Mouse (Mus musculus): ENCODE data around the gene Cnga1. TPM values are rescaled to one million over a fixed set of nuclear protein-coding genes. Genes with fewer than 3 reads are reported as not detected.
"Not testable (repeated sequence)": the region's sequence is repeated elsewhere in the genome, so short reads cannot be mapped to it uniquely, and the experiment has no call there.

Cnga1 gene
- polyA plus RNA-seq, 1 experiment from 2014 or later: not detected

DNA sequence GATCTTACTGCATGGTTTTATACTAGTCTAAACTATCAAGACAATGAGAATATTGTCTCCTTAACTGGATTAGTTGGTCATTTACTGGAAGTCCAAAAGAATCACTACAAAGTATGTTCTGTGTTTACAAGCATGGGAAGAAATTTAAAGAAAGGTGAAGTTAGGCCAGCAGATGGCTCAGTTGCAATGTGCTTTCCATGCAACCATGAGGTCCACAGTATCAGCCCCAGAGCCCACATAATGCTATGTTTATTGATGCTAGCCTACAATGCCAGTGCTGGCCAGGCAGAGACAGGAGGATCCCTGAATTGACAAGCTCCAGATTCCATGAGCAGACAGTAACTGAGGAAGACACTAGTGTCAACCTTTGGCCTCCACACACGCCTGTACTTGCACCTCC is 23.1 kb downstream of the Cnga1 start:
- WGBS: 86% methylated on average over 1 of the region's 1 CpGs
- H3K9me3 ChIP-seq (ENCODE audit: control insufficient read depth, low read length): no peaks in the 10 kb centered on the region
- H3K36me3 ChIP-seq (ENCODE audit: control insufficient read depth, insufficient read depth, low read length): no peaks in the 10 kb centered on the region
- H3K27me3 ChIP-seq (ENCODE audit: control insufficient read depth, insufficient read depth, low read length): no peaks in the 10 kb centered on the region
- no peak overlapping the region for H3K27ac ChIP-seq (ENCODE audit: low read depth, low read length)
- no peak overlapping the region for H3K4me2 ChIP-seq (replicated peaks; ENCODE audit: low read depth, low read length)
- H3K4me3 ChIP-seq (ENCODE audit: low read length): no peak overlapping the region
- ATAC-seq (ENCODE audit: low FRiP score, low TSS enrichment): no peak
- no peaks in the 10 kb centered on the region for H3K4me1 ChIP-seq (ENCODE audit: control insufficient read depth, insufficient read depth, low read length)
- H3K9ac ChIP-seq (ENCODE audit: low read depth, low read length): no peak overlapping the region

- Histone ChIP-seq H3K27me3 (ENCODE audit: control insufficient read depth, insufficient read depth, low read length) (no peaks in the 10 kb centered on the region), H3K9me3 (ENCODE audit: control insufficient read depth, low read length) (no peaks in the 10 kb centered on the region), H3K4me3 (ENCODE audit: low read length) (no peak overlapping the region), H3K9ac (ENCODE audit: low read depth, low read length) (no peak overlapping the region), H3K4me2 (replicated peaks; ENCODE audit: low read depth, low read length) (no peak overlapping the region), H3K36me3 (ENCODE audit: control insufficient read depth, insufficient read depth, low read length) (no peaks in the 10 kb centered on the region), H3K4me1 (ENCODE audit: control insufficient read depth, insufficient read depth, low read length) (no peaks in the 10 kb centered on the region), H3K27ac (ENCODE audit: low read depth, low read length) (no peak overlapping the region)
- WGBS: 77% methylated on average over 4 of the region's 4 CpGs
- no peak for ATAC-seq (ENCODE audit: low FRiP score, low TSS enrichment)
Observed at GRCm38 (mm10) chr5:72617413-72617812, 26.7 kb downstream of the Cnga1 start.

GRCm38 (mm10) chr5:72603138-72603537 is 40.9 kb downstream of the Cnga1 start:
- Histone ChIP-seq H3K9me3 (ENCODE audit: control insufficient read depth, low read length) (no peaks in the 10 kb centered on the region), H3K9ac (ENCODE audit: low read depth, low read length) (no peak overlapping the region), H3K4me2 (replicated peaks; ENCODE audit: low read depth, low read length) (no peak overlapping the region), H3K27ac (ENCODE audit: low read depth, low read length) (no peak overlapping the region), H3K36me3 (ENCODE audit: control insufficient read depth, insufficient read depth, low read length) (no peaks in the 10 kb centered on the region), H3K27me3 (ENCODE audit: control insufficient read depth, insufficient read depth, low read length) (no peaks in the 10 kb centered on the region), H3K4me3 (ENCODE audit: low read length) (no peak overlapping the region), H3K4me1 (ENCODE audit: control insufficient read depth, insufficient read depth, low read length) (no peaks in the 10 kb centered on the region)
- WGBS: 80% methylated on average over 4 of the region's 4 CpGs
- no peak for ATAC-seq (ENCODE audit: low FRiP score, low TSS enrichment)

GRCm38 (mm10) chr5:72601006-72601405 is 43.1 kb downstream of the Cnga1 start:
- H3K9me3 ChIP-seq (ENCODE audit: control insufficient read depth, low read length): no peaks in the 10 kb centered on the region
- H3K4me3 ChIP-seq (ENCODE audit: low read length): no peak overlapping the region
- WGBS: 19% methylated on average over 5 of the region's 5 CpGs
- H3K36me3 ChIP-seq (ENCODE audit: control insufficient read depth, insufficient read depth, low read length): no peaks in the 10 kb centered on the region
- H3K4me1 ChIP-seq (ENCODE audit: control insufficient read depth, insufficient read depth, low read length): no peaks in the 10 kb centered on the region
- no peak overlapping the region for H3K9ac ChIP-seq (ENCODE audit: low read depth, low read length)
- no peaks in the 10 kb centered on the region for H3K27me3 ChIP-seq (ENCODE audit: control insufficient read depth, insufficient read depth, low read length)
- no peak overlapping the region for H3K27ac ChIP-seq (ENCODE audit: low read depth, low read length)
- peak; percentile 85 for ATAC-seq (ENCODE audit: low FRiP score, low TSS enrichment)
- H3K4me2 ChIP-seq (replicated peaks; ENCODE audit: low read depth, low read length): no peak overlapping the region

GRCm38 (mm10) chr5:72587192-72587681 is 56.8 kb downstream of the Cnga1 start, which contains the start of gene Gm5868:
Gm5868 (minus strand) TSS chr5:72587551.
- no peaks in the 10 kb centered on the region for H3K36me3 ChIP-seq (ENCODE audit: control insufficient read depth, insufficient read depth, low read length)

GRCm38 (mm10) chr5:72586667-72587191 is 57.3 kb downstream of the Cnga1 start:
- H3K36me3 ChIP-seq (ENCODE audit: control insufficient read depth, insufficient read depth, low read length); H3K9ac ChIP-seq (ENCODE audit: low read depth, low read length); H3K27ac ChIP-seq (ENCODE audit: low read depth, low read length); H3K9me3 ChIP-seq (ENCODE audit: control insufficient read depth, low read length); H3K4me1 ChIP-seq (ENCODE audit: control insufficient read depth, insufficient read depth, low read length): not testable (repeated sequence)
- Histone ChIP-seq H3K4me2 (replicated peaks; ENCODE audit: low read depth, low read length) (peak overlapping the region; percentile 61), H3K27me3 (ENCODE audit: control insufficient read depth, insufficient read depth, low read length) (peaks cover 16% of the 10 kb centered on the region), H3K4me3 (ENCODE audit: low read length) (peak overlapping the region; percentile 41)
- 41% methylated on average over 25 of the region's 25 CpGs for WGBS
- ATAC-seq (ENCODE audit: low FRiP score, low TSS enrichment): peak; percentile 57; the same call in 1 of the 2 replicates

More at GRCm38 (mm10) chr5:72587192-72587681, 56.8 kb downstream of the Cnga1 start, which contains the start of gene Gm5868:
- Histone ChIP-seq H3K4me3 (ENCODE audit: low read length) (peak within 1 kb of the TSS; percentile 41), H3K27me3 (ENCODE audit: control insufficient read depth, insufficient read depth, low read length) (peaks cover 16% of the 10 kb centered on the region), H3K9ac (ENCODE audit: low read depth, low read length) (no peak within 1 kb of the TSS), H3K4me2 (replicated peaks; ENCODE audit: low read depth, low read length) (peak within 1 kb of the TSS; percentile 61), H3K27ac (ENCODE audit: low read depth, low read length) (no peak within 1 kb of the TSS), H3K4me1 (ENCODE audit: control insufficient read depth, insufficient read depth, low read length) (no peaks in the 10 kb centered on the region), H3K9me3 (ENCODE audit: control insufficient read depth, low read length) (no peaks in the 10 kb centered on the region)
- peak; percentile 78 for ATAC-seq (ENCODE audit: low FRiP score, low TSS enrichment)
- 4% methylated on average over 30 of the region's 38 CpGs for WGBS

- peaks cover 16% of the 10 kb centered on the region for H3K27me3 ChIP-seq (ENCODE audit: control insufficient read depth, insufficient read depth, low read length)
- not testable (repeated sequence) for H3K4me3 ChIP-seq (ENCODE audit: low read length); H3K4me1 ChIP-seq (ENCODE audit: control insufficient read depth, insufficient read depth, low read length); H3K36me3 ChIP-seq (ENCODE audit: control insufficient read depth, insufficient read depth, low read length); H3K9me3 ChIP-seq (ENCODE audit: control insufficient read depth, low read length); H3K27ac ChIP-seq (ENCODE audit: low read depth, low read length); H3K9ac ChIP-seq (ENCODE audit: low read depth, low read length); H3K4me2 ChIP-seq (replicated peaks; ENCODE audit: low read depth, low read length)
- ATAC-seq (ENCODE audit: low FRiP score, low TSS enrichment): peak; percentile 63; the same call in 1 of the 2 replicates
- WGBS: 55% methylated on average over 7 of the region's 7 CpGs
Observed at GRCm38 (mm10) chr5:72586122-72586521, 58.0 kb downstream of the Cnga1 start.

DNA sequence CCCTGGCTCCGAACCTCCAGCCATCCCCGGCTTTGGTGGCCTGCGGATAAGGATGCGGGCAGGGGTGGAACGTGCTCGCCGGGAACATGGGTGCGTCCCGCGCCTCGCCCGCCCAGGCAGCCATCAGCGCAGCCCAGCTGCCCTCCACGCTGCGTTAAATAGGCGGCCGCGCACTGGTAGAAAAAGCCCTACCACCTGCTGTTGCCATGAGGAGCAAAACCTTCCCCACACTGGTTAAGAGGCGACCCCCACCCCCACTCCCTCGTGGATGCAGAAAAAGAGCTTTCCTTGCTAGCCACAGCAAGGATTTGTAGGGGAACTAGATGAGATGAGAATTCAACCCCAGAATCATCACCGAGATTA is 63.1 kb downstream of the Cnga1 start, which contains the start of gene Zar1:
Gene Zar1 (minus strand): TSS at position 285 of the 363 bp plus-strand sequence.
- H3K9ac ChIP-seq (ENCODE audit: low read depth, low read length): peak within 1 kb of the TSS; percentile 57
- ATAC-seq (ENCODE audit: low FRiP score, low TSS enrichment): peak; percentile 48; the same call in 1 of the 2 replicates
- H3K4me2 ChIP-seq (replicated peaks; ENCODE audit: low read depth, low read length): peak within 1 kb of the TSS; percentile 75
- H3K36me3 ChIP-seq (ENCODE audit: control insufficient read depth, insufficient read depth, low read length); H3K4me1 ChIP-seq (ENCODE audit: control insufficient read depth, insufficient read depth, low read length); H3K27ac ChIP-seq (ENCODE audit: low read depth, low read length); H3K9me3 ChIP-seq (ENCODE audit: control insufficient read depth, low read length); H3K27me3 ChIP-seq (ENCODE audit: control insufficient read depth, insufficient read depth, low read length): not testable (repeated sequence)
- 12% methylated on average over 15 of the region's 21 CpGs for WGBS
- H3K4me3 ChIP-seq (ENCODE audit: low read length): peak within 1 kb of the TSS; percentile 41

GRCm38 (mm10) chr5:72580088-72580969 is 63.7 kb downstream of the Cnga1 start:
- H3K27me3 ChIP-seq (ENCODE audit: control insufficient read depth, insufficient read depth, low read length); H3K4me1 ChIP-seq (ENCODE audit: control insufficient read depth, insufficient read depth, low read length); H3K9me3 ChIP-seq (ENCODE audit: control insufficient read depth, low read length); H3K27ac ChIP-seq (ENCODE audit: low read depth, low read length); H3K36me3 ChIP-seq (ENCODE audit: control insufficient read depth, insufficient read depth, low read length): not testable (repeated sequence)
- ATAC-seq (ENCODE audit: low FRiP score, low TSS enrichment): peak; percentile 76
- H3K4me3 ChIP-seq (ENCODE audit: low read length): peak overlapping the region; percentile 41
- WGBS: 4% methylated on average over 54 of the region's 73 CpGs
- H3K4me2 ChIP-seq (replicated peaks; ENCODE audit: low read depth, low read length): peak overlapping the region; percentile 75
- H3K9ac ChIP-seq (ENCODE audit: low read depth, low read length): peak overlapping the region; percentile 57
